Mouse (Mus musculus): ENCODE measurements around the gene Olfr286.

Gene Olfr286

DNA sequence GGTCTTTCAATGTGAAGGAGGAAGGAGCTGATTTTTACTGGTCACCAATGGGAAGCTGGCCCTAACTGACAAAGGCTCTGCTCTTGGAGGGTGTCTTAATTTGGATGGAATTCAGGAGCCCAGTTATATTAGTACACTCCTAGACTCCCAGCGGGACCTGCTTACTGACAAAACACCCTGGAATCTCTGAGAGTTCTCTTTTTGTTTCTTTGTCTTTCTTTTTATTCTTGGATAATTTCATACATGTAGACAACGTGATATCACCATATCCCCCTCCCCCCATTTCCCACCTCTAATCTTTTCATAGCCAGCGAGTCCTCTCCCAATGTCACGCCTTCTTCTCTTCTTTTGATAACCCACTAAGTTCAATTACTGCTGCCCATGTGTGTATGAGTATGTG lies at the start of gene Olfr286:
Gene Olfr286, minus strand, starts transcription at position 101 of the 400 bp plus-strand sequence.
- DNase-seq (ENCODE audit: extremely low spot score, low read depth, low spot score), result no peak

- DNase-seq (ENCODE audit: extremely low spot score, low read depth, low spot score), result no peak
These were observed 23.5 kb upstream of the Olfr286 start for GRCm38 (mm10) chr15:98257776-98258175.

GRCm38 (mm10) chr15:98257193-98257592 lies 22.9 kb upstream of the Olfr286 start, which contains the start of gene H1fnt:
H1fnt (minus strand) TSS chr15:98257293.
- DNase-seq (ENCODE audit: extremely low spot score, low read depth, low spot score), result no peak

DNA sequence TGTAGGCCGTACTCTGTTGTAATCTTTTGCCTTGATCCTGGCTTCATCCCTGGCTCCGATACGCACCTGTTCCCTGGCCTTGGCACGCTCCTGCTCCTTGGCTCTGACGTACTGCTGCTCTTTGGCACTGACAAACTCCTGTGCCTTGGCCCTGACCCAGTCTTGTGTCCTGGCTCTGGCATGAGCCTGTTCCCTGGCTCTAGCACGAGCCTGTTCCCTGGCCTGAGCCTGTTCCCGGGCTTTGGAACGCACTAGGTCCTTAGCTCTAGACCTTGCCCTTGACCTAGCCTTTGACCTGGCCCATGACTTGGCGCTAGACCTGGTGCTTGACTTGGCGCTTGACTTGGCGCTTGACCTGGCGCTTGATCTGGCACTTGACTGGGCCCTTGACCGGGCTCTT lies 22.0 kb upstream of the Olfr286 start:
- DNase-seq (ENCODE audit: extremely low spot score, low read depth, low spot score), result no peak

DNA sequence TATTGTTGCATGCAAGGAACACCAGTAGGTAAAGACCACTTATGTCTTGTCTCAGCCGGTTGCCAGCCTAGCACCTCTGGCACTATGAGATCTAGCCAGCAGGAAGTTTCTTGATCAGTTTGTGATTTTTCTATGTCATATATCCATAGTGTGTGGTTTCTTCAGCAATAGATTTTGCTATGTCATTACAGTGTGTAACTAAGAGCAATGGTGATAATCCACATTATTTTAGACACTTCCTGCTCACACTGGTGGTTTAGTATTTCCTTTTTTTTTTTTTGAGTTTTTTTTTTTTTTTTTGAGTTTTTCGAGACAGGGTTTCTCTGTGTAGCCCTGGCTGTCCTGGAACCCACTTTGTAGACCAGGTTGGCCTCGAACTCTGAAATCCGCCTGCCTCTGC lies 1.2 kb upstream of the Olfr286 start:
- no peak for DNase-seq (ENCODE audit: extremely low spot score, low read depth, low spot score)

- no peak for DNase-seq (ENCODE audit: extremely low spot score, low read depth, low spot score)
These were observed 8.2 kb downstream of the Olfr286 start for GRCm38 (mm10) chr15:98226096-98226495.

GRCm38 (mm10) chr15:98225610-98226009 lies 8.6 kb downstream of the Olfr286 start:
- DNase-seq (ENCODE audit: extremely low spot score, low read depth, low spot score), result no peak

- no peak for DNase-seq (ENCODE audit: extremely low spot score, low read depth, low spot score)
These were observed 11.9 kb downstream of the Olfr286 start for GRCm38 (mm10) chr15:98222377-98222776.

- DNase-seq (ENCODE audit: extremely low spot score, low read depth, low spot score), result no peak
These were observed 13.4 kb downstream of the Olfr286 start, which contains the start of the genes Gm44579 and Olfr287 for GRCm38 (mm10) chr15:98220877-98221276. Gm44579 (minus strand) TSS chr15:98220977. Olfr287 (minus strand) TSS chr15:98221056.

DNA sequence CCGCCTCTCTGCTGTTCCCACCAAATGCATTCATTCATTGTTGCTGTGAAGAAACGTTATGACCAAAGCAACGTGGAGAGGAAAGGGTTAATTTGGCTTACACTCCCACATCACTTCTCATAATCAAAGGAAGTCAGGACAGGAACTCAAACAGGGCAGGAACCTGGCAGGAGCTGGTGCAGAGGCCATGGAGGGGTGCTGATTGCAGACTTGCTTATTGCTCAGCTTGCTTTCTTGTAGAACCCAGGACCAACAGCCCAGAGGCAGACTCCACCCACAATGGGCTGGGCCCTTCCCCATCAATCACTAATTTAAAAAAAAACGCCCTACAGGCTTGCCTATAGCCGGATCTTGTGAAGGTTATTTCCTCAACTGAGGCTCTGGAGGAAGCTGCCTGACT lies 20.1 kb downstream of the Olfr286 start:
- DNase-seq (ENCODE audit: extremely low spot score, low read depth, low spot score), result no peak

- no peak for DNase-seq (ENCODE audit: extremely low spot score, low read depth, low spot score)
These were observed 20.8 kb downstream of the Olfr286 start for GRCm38 (mm10) chr15:98213336-98213870.

- no peak for DNase-seq (ENCODE audit: extremely low spot score, low read depth, low spot score)
These were observed 24.6 kb downstream of the Olfr286 start for GRCm38 (mm10) chr15:98209676-98210075.

DNA sequence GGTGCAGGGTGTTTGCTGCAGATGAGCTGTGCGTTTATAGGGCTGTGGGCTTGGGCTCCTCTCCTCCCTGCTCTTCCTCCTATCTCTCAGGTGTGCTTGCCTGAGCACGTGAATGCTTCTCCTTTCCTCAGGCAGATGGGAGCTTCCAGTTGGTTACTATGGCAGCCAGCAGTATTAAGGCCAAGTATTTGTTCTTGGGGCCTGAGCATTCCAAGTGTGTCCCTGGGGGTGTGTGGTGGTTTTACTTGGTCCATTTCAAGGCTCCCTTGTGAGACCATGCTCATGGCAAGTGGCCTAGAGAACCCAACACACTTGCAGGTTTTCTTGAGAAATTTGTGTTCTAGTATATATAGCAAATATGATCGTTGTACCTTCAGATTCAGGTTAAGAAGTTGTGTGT lies 38.8 kb downstream of the Olfr286 start, which contains the start of gene Olfr288:
Gene Olfr288, minus strand, starts transcription at position 101 of the 400 bp plus-strand sequence.
- no peak for DNase-seq (ENCODE audit: extremely low spot score, low read depth, low spot score)

- DNase-seq (ENCODE audit: extremely low spot score, low read depth, low spot score), result no peak
These were observed 49.8 kb downstream of the Olfr286 start for GRCm38 (mm10) chr15:98184456-98184855.

DNA sequence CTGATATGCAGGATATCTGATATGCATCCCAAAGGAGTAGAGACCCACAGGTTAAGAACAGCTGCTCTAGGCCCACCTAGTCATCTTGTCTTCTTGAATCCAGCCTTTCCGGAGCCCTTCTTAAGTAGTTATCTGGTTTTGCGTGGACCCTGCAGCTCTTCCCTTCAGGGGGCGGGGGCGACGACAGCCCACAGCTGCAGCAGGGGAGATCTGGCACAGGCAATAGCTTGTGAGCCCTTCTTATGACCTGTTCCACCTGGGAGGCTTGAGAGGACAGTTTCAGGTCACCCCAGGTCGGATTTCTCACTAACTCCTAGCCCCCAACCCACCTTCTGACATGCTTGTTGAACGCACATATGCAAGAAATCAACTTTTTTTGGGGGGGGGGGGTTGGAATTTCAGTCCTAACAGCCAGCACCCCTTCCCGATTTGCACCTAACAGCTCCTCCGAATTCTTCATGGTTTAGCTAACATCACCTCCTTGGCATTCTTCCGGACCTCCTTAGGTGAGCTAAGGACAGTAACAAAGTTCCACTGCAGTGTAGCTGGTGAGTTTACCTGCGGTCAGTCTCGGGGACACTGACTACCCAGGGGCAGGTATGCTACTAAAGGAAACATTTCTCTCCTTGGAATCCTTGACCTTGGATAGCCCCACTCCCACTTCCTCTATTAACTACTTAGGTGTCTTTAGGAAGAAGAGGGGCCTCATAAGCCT lies 52.2 kb downstream of the Olfr286 start:
- DNase-seq (ENCODE audit: extremely low spot score, low read depth, low spot score), result no peak

DNA sequence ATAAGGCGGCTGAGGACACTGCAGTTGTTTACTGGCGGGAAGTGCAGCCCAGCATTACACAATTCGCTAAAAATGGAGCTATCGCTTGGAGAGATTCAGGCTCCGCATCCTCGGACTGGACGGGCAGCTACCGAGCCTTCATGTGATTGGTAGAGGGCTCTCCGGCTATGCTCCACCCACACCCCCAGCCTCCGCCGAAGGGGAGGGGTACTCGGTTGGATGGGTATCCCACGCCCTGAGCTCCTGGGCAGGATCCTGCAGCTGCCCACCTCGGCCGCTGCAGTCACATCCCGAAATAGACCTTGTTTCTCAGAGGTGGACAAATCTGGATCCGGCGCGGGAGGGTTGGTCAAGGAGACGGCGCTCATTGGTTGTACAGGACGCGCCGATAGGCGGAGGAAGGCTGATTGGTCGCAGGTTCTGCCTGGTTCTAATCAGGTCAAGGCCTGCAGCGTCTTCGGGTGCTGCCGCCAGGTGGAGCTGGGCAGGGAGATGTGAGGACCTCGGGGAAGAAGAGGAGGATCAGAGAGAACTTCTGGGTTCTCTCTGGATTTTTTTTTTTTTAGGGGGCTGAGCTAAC lies 53.0 kb downstream of the Olfr286 start:
- DNase-seq (ENCODE audit: extremely low spot score, low read depth, low spot score), result peak; percentile 72

DNA sequence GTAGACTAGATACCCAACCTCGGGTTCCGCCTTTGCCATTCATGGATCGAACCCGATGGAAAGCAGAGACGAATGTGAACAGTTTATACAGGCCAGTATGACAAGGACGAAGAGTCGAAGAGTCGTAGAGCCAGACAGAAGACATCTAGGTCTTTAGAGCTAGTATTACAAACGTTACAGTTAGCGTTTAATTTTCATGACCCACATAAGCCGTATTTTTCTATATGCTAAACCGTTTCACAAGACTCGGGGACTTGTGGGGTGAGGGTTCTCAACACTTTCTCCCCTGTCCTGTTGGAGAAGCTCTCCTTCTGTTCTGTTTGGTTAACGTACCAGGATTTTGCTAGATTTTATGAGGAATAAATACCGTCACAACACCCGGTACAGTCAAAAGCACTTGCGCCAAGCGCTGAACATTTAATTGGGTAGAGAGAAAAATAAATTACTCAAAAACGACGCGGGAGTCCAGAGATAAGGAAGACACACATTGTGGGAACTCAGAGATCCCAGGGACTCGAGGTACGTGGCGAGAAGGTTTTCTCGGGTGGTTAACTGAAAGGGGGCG lies 53.6 kb downstream of the Olfr286 start:
- DNase-seq (ENCODE audit: extremely low spot score, low read depth, low spot score), result no peak

DNA sequence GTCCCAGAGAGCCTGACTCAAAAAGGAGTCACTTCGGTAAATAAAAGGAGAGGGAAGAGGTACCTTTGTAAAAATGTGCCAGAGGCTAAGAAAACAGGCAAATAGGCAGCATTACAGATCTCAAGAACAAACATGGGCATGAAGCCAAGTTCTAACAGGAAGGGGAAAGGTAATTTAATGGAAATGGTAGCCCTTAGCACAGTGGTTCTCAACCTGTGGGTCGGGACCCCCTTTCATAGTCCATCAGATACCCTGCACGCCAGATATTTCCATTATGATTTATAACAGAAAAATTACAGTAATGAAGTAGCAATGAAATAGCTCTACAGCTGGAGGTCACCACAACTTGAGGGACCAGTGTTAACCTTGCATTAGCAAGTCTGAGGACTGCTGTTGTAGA lies 56.9 kb downstream of the Olfr286 start:
- no peak for DNase-seq (ENCODE audit: extremely low spot score, low read depth, low spot score)

Data from hindlimb bud, embryonic 11.5 days (tissue).